Mouse (Mus musculus) olfactory bulb, adult 2 months (tissue): ENCODE data around the gene Lman1l.

ENCODE experiments used
- CTCF ChIP-seq: fragments of 200-500 bp; IDR thresholded peaks from 2 replicates; pipeline ENCODE4 v1.5.1; 2012; ENCODE audit warnings: low read depth, mild to moderate bottlenecking, low read length, moderate library complexity; ENCODE audit not compliant: insufficient read depth
- POLR2A ChIP-seq: fragments of 200-500 bp; IDR thresholded peaks from 2 replicates; pipeline ENCODE4 v1.6.1; 2012; ENCODE audit warnings: mild to moderate bottlenecking, low read depth, low read length, moderate library complexity; ENCODE audit not compliant: insufficient read depth

- TF ChIP-seq CTCF (no peak), POLR2A (no peak)
Measured at GRCm38 (mm10) chr9:57609803-57610202, 10.8 kb downstream of the Lman1l start.
